Mouse (Mus musculus): ENCODE results near the gene Larp6.

- TF ChIP-seq CTCF (IDR thresholded peaks at IDR 0.05; ENCODE audit: control insufficient read depth, insufficient read depth, insufficient replicate concordance, low read depth, low read length) (no peak), POLR2A (IDR thresholded peaks at IDR 0.05; ENCODE audit: control insufficient read depth, low read depth, low read length) (no peak)
These were observed 32.2 kb downstream of the Larp6 start for GRCm38 (mm10) chr9:60744971-60745370.
